Mouse (Mus musculus): ENCODE measurements at regions not wholly inside any gene's neighbourhood (a gene's known extent, or its start where the extent isn't known, plus 50 kb on each side); places are given as distances from the start of the nearest gene placed in this dataset.

DNA sequence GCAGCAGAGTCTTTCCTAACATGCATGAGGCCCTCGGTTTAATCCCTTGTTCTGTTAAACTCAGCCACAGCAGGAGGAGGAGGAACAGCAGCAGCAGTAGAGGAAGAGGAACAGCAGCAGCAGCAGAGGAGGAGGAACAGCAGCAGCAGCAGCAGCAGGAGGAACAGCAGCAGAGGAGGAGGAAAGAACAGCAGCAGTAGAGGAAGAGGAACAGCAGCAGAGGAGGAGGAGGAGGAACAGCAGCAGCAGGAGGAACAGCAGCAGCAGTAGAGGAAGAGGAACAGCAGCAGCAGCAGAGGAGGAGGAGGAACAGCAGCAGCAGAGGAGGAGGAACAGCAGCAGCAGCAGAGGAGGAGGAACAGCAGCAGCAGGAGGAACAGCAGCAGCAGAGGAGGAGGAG, 437.9 kb downstream of the Zfp704 start:
- TF ChIP-seq CTCF (IDR thresholded peaks at IDR 0.05; ENCODE audit: borderline replicate concordance, control insufficient read depth, extremely low read depth, insufficient read depth, low read length, poor library complexity) = no peak
- TF ChIP-seq POLR2A (IDR thresholded peaks at IDR 0.05; ENCODE audit: control insufficient read depth, extremely low read depth, insufficient read depth, low read length, poor library complexity) = no peak

All from thymus, adult 2 months (tissue).